Mouse (Mus musculus): ENCODE measurements at regions not wholly inside any gene's neighbourhood (a gene's known extent, or its start where the extent isn't known, plus 50 kb on each side); places are given as distances from the start of the nearest gene placed in this dataset.

DNA sequence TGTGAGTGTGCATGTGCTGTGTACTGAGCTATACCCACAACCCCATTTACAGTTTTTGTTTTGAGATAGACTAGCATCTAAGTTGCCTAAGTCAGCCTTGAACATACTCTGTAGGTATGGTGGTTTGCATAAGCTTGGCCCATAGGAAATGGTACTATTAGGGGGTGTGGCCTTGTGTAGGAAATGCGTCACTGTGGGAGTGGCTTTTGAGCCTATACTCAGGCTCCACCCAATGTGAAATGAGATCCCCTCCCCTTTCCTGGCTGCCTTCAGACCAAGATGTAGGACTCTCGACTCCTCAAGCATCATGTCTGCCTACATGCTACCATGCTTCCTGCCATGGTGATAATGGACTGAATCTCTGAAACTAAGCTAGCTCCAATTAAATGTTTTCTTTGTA, 109.5 kb upstream of the Frmd6 start:
- DNase-seq (ENCODE audit: low spot score): no peak

- no peak for DNase-seq (ENCODE audit: low spot score)
These were observed 106.7 kb upstream of the Frmd6 start for GRCm38 (mm10) chr12:70718602-70719001.

GRCm38 (mm10) chr12:70719255-70719654, 106.1 kb upstream of the Frmd6 start:
- no peak for DNase-seq (ENCODE audit: low spot score)

GRCm38 (mm10) chr12:70720178-70720894, 105.0 kb upstream of the Frmd6 start:
- no peak for DNase-seq (ENCODE audit: low spot score)

GRCm38 (mm10) chr12:70725326-70725725, 100.0 kb upstream of the Frmd6 start:
- DNase-seq (ENCODE audit: low spot score): no peak

DNA sequence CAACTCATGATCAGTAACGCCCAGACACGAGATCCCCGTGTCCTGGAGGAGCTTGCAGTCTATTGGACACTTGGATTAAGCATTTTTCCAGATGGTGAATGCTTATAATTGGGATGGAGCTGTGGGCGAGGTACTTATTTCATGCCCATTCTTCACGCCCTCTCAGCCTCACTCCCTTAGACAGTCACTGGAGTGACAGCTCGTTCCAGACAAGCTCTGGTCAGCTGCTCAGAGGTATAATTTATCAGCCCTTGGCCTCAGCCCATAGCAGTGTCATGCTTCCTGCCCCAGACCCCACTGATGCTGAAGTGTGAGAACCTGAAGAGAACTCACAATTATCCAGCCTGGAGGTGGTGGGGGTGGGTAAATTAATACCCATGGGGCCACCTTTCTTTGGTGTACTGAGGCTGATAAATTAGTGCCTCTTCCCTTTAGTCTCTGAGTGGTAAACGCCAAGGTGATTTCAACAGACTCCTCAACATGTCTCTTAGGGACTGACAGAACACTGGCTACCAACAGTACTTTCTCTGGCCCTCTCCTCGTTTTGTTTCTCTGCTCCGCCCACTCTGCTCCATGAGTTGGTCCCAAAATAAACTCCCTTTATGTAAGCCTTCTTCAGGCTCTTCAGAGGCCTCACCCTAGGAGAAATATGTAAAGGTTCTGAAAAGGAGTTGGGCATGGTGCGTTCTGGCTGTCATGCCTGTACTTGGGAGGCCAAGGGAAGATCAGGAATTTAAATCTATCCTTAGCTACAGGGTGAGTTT, 97.6 kb upstream of the Frmd6 start:
- DNase-seq (ENCODE audit: low spot score): no peak

GRCm38 (mm10) chr12:70728407-70728806, 96.9 kb upstream of the Frmd6 start:
- DNase-seq (ENCODE audit: low spot score): no peak

DNA sequence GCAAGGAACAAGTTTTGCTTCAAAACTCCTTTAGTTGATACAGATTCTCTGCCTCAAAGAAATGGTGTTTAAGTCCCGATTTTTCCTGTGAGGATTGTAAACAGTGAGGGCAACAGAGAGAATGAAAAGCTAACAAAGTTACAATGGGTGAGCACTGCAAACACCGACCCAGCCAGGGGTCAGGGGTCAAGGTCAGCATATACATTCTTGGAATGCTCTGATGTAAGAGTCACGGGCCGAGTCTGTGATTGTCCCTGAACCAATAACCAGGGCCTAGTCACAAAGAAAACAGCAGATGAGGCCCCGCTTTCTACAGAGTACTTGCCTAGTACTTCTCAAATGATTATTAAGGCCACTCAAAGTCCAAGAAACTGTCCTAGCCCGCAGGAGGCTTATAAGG, 95.4 kb upstream of the Frmd6 start:
- no peak for DNase-seq (ENCODE audit: low spot score)

GRCm38 (mm10) chr12:70731498-70731897, 93.8 kb upstream of the Frmd6 start:
- DNase-seq (ENCODE audit: low spot score): no peak

DNA sequence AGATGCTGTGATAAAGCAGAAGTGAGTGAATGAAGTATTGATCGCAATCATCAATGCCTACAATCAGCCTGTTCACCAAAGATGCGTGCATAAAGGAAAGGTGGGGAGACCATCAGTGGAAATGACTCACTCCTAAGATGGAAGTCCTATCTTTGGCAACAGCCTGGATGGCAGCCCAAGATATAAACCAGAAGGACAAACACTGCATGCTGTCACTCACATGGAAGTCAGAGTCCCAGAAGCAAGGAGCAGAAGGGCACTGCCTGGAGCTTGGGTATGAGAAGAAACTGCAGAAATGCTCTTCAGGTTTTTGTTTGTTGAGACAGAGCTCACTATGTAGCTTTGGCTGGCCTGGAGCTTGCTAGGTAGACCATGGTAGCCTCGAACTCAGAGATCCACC, 92.7 kb upstream of the Frmd6 start:
- DNase-seq (ENCODE audit: low spot score): no peak

GRCm38 (mm10) chr12:70738554-70738953, 86.8 kb upstream of the Frmd6 start:
- DNase-seq (ENCODE audit: low spot score): no peak

- no peak for DNase-seq (ENCODE audit: low spot score)
These were observed 86.0 kb upstream of the Frmd6 start for GRCm38 (mm10) chr12:70739316-70739715.

DNA sequence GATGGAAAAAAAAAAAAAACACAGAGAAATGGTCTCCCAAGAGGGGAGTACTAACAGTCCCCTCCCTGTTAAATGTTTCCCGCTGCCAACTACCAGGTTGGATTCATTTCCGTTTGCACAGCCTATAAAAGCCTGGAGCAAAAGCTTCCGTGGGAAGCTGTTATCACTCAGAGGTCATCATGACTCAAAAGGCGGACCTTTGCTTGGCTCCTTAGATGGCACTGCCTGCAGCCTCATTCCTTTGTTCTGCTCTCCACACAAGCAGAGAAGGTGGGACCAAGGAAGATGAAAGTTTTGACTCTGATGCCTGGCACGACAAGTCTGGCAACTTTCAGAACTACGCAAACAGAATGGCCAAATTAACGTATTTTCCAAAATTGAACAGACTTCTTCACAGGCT, 85.5 kb upstream of the Frmd6 start:
- no peak for DNase-seq (ENCODE audit: low spot score)

- no peak for DNase-seq (ENCODE audit: low spot score)
These were observed 82.5 kb upstream of the Frmd6 start for GRCm38 (mm10) chr12:70742836-70743235.

- no peak for DNase-seq (ENCODE audit: low spot score)
These were observed 79.6 kb upstream of the Frmd6 start for GRCm38 (mm10) chr12:70745681-70746080.

DNA sequence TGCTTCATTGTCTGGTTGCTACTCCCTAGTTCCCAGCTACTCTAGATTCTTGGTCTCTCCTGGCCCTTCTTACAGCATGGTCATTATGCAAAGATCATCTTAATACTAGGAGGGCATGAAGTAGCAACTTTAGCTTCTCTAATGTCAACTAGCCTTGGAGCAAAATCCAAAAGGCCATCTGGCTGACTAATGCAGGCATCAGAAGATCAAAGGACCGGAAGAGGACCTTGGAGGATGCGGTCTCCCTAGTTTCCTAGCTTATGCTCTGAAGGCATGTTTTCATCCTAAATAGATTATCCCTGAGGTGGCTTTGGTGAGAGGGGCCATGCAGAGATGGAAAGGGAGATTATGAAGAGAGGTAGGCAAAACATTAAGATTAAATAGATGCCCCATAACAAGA, 75.7 kb upstream of the Frmd6 start:
- no peak for DNase-seq (ENCODE audit: low spot score)

GRCm38 (mm10) chr12:70750651-70751578, 74.4 kb upstream of the Frmd6 start:
- no peak for DNase-seq (ENCODE audit: low spot score)

GRCm38 (mm10) chr12:70752266-70752910, 72.9 kb upstream of the Frmd6 start:
- peak; percentile 36 for DNase-seq (ENCODE audit: low spot score)

DNA sequence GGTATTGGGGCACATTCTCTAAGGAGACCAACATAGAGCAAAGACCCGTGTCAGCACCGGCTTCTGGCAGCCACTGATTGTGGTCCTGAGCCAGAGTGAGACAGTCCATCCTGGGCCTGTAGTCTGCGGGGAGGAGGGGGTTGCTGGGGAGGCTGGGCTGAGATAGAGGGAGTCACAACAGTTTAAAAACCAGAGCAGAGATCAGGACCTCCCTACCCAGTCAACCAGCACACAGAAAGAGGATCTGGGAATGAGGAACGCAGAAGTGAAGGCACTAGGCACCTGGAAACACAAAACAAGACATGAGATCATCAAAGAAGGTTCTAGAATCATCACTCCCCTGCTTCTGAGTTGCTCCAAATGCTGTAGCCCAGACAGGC, 72.4 kb upstream of the Frmd6 start:
- no peak for DNase-seq (ENCODE audit: low spot score)

- no peak for DNase-seq (ENCODE audit: low spot score)
These were observed 71.9 kb upstream of the Frmd6 start for GRCm38 (mm10) chr12:70753458-70753857.

- no peak for DNase-seq (ENCODE audit: low spot score)
These were observed 67.2 kb upstream of the Frmd6 start for GRCm38 (mm10) chr12:70758080-70758479.

DNA sequence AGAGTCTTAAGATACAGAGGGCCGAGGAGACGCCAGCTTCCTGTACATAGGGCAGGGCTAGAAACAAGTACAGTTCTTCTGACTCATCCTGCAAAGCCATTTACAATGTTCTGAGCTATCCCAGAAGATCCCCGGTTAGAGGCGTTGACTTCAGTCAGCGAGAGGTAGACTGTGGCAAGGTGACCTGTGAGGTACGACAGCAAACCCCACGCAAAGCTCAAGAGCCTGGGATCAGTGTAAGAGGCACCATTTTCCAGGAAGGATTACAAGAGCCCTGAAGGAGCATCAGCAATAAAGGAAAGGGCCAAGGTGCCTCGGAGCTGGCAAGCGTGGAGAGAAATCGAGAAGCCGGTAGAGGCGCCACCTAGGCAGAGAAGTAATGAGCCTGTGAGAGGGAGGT, 61.8 kb upstream of the Frmd6 start:
- no peak for DNase-seq (ENCODE audit: low spot score)
